Mouse (Mus musculus): ENCODE data around the gene Tmem39b.
"Not testable (repeated sequence)": the region's sequence is repeated elsewhere in the genome, so short reads cannot be mapped to it uniquely, and the experiment has no call there.

Gene Tmem39b

DNA sequence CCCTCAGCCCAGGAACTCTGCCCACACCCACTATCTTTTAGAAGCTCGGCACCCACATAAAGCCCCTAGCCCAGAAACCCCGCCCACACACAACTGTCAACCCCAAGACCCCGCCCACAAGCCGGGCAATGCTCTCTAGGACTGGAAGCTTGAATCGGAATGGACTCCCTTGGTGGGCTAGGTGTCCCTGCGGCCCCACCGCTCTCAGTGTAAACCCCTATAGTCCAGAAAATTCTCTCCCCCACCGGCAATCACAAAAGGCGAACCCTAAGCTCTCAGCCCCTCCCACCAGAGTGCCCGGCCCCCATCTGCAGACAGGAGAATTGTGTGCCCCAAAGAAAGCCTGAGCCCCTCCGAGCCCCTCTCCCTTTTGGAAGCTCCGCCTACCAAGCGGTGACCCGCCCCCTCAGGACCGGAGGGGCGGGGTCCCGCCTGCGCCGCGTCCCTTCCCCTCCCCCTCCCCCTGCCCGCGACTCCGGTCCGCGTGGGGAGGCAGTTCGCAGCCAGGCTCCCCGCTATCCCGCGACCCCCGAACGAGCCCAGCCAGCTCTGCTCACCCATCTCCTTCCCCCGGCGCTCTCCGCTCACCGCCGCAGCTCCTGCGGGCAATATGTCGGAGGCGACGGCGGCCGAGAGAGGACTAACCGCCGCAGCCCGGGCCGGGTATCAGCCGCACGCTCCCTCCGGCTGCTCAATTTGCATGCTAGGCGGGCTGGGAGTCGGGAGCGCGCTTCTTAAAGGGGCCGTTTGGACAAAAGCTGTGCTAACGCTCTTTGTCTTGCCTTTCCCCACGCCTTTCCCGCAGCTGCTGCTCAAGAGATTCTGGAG lies at the start of gene Tmem39b:
Gene Tmem39b (minus strand): TSS at position 681 of the 828 bp plus-strand sequence.
- DNase-seq (ENCODE audit: low spot score), result peak; percentile 79

DNA sequence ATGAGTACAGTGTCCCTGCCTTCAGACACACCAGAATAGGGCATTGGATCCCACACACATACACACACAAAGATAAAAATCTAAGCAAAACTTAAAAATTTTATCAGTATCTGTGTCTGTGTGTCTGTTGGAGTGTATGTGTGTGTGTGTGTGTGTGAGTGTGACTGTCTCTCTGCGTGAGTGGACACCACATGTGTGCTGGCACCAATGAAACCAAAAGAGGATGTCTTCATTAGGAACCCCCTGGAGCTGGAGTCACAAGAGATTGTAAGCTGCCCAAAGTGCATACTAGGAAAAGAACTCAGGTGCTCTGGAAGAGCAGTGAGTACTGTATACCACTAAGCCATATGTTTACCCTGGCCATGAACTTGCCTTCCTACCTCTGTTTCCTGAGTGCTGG lies 49.5 kb upstream of the Tmem39b start:
- DNase-seq (ENCODE audit: low spot score), result no peak

DNA sequence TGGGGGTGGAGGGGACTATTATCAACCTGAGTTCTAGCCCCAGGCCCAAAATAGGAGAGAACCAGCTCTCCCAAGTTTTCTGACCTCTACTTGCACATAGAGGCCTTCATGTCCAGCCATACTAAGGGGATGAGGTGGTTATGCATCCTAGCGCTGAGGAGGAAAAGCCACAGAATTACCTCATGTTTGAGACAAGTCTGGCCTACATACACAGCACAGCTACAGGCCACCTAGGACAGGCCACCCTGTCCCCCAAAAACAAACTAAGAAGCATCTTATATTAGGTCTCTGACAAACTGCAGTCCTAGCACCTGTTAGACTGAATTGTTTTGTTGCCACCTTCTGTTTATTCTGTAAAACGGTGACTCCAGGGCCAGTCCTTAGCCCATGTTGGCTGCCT lies 46.9 kb upstream of the Tmem39b start:
- no peak for DNase-seq (ENCODE audit: low spot score)

DNA sequence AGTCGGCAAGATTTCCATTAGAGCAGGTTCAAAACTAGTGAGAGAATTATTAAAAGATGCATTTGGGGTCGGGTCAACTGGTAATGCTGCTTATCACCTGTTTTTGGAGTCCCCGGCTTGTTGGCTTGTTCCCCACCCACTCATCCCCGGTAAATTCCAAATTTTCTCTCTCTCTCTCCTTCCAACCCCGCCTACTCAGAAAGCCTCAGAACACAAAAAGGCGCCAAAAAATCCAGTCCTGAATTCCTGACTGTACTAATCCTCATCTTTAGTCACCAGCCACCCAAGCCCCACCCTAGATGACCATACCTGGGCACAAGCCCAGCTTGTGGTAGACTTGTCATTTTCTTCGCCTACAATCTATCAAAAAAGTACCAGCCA lies 46.4 kb upstream of the Tmem39b start:
- DNase-seq (ENCODE audit: low spot score), result no peak

DNA sequence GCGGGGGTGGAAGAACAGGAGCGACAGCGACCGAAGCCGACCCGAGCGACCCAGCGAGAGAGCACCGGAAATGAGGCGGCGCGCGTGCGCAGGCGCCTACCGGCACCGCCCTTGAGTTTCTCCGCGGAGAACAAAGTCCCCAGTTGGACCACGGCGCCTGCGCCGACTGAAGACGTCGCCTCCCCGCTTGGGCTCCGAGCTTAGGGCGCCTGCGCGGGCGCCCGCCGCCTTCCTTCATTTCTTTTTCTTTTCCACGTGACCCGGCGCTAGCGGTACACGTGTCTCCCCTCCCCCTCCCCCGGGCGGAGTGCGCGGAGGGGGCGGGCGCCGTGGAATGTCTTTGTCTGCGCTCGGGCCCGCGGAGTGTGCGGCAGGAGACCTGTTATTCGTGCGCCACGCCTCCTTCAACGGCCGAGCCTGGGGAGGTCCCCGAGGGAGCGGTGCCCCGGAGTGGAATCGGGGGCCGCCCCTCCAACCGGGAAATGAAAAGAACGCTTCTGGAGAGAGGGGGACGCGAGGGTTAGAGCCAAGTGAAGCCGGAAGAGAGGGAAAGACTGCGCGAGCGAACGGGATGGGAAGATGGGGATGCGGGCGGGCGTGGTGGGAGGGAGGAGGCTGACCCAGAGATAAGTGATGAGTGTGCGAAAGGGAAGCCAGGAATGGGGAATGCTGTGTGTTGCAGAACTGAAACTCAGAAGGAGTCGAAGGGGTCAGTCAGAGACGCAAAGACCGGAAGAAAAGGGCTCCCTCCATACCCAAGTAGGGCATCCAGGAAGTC lies 45.8 kb upstream of the Tmem39b start, which contains the start of gene Khdrbs1:
Gene Khdrbs1 (minus strand): TSS at position 72 of the 778 bp plus-strand sequence.
- peak; percentile 94 for DNase-seq (ENCODE audit: low spot score)

DNA sequence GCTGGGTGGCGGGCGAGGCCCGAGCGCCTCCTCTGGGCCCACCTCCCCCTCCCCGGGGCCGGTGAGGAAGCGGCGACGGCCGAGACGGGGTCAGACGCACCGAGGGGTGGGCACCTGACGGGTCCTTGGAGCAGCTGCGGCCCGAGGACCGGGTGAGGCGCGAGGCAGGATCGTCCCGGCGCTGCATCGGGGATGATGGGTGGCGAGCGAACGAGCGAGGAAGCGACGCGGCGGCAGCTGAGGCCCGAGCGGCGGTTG lies 45.3 kb upstream of the Tmem39b start:
- no peak for DNase-seq (ENCODE audit: low spot score)

DNA sequence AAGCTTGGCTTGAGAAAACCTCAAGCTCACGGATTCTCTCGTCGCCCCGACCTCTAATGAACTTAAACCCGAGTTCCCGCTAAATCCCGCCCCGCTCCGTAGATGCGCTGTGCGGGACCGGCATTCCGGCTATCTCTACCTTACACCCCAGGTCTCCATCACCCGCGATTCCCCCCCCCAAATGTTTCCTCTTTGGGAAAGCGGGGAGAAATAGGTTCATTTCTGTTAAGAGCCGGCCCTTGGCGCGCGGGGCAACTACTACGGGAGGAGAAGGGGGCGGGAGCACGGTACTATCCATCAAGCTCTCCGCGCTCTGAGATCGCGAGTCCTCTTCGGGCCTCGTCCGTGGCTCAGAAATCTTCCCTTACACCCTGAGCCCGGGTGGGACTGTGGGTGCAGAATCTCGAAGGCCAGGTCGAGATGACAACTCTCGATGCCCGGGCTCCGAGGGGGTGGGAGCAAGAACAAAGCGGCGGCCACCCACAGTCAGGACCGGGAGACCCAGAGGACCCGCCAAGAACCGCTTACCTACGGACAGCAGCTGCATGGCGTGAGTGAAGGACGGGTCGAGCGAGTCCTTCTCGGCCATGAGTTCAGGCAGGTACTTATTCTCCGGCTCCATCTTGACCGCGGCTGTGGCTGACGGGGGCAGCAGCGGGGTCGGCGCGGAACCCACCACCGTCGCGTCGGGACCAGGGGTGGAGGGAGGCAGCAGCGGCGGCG lies 44.8 kb upstream of the Tmem39b start:
- DNase-seq (ENCODE audit: low spot score), result peak; percentile 21

DNA sequence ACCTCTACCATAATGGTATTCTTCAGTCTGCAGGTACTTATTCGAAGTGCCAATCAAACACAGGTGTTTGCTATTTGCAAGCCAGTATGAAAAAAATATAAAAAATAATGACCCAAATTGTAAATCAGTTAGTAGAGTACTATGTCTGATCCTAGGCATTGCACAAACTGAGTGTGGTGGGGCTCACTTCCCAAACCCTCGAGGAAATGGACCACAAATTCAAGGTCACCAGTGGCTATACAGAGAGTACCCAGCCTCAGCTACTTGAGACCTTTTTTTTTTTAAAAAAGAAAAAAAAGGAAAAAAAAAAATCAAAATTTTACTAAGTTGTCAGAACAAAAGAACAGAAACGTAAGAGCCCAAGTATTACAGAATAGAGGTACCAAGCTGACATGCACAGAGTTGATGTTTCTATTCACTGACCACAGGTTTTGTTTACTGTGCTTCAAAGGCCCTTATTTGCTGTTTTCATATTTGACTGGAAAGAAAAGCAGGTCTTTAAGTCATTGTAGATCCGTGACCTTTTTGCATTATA lies 42.5 kb upstream of the Tmem39b start:
- DNase-seq (ENCODE audit: low spot score), result no peak

DNA sequence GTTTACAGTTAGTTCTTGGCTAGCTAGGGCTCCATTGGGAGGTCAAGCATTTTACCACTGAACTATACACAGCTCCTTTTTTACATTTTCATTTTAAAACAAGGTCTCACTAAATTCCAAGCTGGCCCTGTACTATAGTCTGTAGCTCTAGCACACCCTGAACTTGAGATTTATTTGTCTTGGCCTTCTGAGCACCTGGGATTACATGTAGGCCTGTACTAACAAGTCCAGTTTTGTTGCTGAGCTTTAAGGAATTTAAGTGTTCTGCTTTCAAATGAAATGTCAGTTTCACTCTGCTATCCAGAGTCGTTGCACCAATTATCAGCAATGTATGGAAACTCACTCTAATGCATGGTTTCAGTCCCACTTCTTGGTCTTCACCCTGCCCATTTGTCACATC lies 39.5 kb upstream of the Tmem39b start:
- DNase-seq (ENCODE audit: low spot score), result no peak

DNA sequence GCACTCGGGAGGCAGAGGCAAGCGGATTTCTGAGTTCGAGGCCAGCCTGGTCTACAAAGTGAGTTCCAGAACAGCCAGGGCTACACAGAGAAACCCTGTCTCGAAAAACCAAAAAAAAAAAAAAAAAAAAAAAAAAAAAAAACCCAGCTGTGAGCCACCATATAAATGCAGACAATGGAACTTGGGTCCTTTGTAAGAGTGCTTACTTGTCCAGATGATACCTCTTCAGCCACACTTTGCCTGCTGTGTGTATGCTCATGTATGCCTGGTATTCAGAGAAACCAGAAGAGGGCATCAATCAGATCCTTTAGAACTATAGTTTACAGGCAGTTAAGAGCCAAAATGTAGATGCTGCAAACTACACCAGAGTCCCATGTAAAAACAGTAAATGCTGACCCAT lies 38.8 kb upstream of the Tmem39b start:
- DNase-seq (ENCODE audit: low spot score), result not testable (repeated sequence)

DNA sequence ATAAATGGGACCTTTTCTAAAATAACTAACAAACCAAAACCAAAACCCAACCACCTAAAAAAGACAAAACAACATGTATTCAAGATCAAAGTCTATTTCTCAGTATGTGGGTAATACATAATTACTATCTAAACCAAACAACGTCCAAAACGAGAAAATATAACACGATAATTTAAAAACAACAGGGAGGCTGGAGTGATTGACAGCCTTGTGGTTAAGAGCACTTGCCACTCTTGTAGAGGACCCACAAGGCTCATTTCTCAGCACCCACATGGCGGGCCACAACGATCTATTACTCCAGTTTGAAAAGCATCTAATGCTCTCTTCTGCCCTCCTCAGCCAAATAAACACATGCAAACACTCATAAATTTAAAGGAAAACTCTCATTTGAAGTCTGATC lies 34.8 kb upstream of the Tmem39b start:
- no peak for DNase-seq (ENCODE audit: low spot score)

DNA sequence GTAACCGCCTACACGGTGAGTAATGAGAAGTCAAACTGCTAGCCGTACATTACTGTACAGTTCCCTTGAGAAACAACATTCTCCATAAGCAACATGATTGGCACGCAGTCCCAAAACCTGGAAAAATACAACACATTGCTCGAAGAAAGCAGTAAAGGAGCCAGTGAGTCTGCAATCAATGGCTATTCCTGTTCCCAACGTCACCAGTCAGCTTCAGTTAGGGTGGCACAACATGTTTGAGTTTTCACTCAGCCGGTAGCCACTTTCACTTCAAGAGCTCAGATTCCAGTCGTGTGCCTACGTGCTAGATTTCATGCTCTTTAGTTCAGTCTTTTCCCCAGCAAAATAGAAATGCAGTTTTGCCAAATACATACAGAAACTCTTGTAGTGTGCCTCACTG lies 19.7 kb upstream of the Tmem39b start:
- no peak for DNase-seq (ENCODE audit: low spot score)

DNA sequence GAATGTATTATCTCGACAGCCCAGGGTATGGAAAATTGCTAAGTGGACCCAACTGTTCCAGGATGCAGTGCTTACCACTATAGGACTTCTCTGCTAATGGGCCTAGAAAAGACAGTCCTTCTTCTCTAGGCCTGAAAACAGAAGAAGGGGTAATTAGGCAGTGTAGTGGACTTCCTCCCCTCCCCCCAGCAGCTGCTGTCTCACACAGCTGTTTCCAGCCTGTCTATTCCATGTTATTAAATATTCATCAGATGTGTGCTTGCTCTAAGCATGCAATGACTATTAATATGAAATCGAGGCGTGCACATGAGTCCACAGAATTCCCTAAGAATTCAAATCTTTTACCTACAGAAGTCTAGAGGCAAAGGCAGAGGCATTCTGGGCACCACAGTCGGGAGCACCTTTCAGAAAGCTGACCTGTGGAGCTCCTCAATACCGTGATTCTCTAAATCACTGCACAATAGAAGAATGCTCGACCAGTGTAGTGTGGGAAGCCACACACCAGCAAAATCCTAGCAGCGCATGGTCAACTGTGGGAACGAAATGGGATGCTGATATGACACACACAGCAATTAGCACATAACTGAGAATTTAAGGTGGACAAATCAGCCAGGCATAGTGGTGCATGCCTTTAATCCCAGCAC lies 13.0 kb upstream of the Tmem39b start:
- DNase-seq (ENCODE audit: low spot score), result no peak

DNA sequence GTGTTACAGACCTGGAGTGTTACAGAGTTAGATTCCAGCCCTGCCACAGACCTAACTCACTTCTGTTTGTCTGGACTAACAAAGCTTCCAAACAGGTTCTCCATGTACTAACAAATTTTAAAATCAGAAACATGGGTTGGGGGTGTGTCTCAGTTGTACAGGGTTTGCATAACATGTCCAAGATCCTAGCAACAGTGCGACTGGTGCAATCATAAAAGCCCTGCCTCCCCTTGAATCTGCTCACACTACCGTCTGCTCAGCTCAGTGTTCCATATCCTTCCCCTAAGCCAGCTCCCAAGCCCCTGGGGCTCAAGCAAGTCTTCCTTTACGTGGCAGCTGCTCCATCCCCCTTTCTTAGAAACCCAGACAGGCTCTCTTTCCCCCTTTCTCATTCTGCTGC lies 10.1 kb upstream of the Tmem39b start:
- DNase-seq (ENCODE audit: low spot score), result no peak

DNA sequence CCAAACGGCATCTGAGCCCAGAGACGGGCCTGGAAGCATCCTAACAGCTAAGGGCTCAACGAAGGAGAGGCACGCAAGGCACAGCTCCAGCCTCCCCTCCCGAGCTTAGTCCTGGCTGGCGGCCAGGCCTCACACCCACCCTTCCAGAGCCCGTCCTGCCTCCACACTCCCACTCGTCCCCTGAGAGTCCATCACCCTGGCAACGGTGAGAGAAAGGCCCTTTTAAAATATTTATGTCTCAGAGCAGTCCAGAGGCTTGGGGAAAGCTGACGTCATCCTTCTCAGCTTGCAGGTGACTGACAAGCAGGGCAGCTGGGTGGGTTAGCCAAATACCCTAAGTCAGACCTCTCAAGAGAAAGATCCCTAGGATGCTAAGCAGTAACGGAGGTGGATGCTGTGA lies 5.8 kb upstream of the Tmem39b start:
- DNase-seq (ENCODE audit: low spot score), result peak; percentile 64

DNA sequence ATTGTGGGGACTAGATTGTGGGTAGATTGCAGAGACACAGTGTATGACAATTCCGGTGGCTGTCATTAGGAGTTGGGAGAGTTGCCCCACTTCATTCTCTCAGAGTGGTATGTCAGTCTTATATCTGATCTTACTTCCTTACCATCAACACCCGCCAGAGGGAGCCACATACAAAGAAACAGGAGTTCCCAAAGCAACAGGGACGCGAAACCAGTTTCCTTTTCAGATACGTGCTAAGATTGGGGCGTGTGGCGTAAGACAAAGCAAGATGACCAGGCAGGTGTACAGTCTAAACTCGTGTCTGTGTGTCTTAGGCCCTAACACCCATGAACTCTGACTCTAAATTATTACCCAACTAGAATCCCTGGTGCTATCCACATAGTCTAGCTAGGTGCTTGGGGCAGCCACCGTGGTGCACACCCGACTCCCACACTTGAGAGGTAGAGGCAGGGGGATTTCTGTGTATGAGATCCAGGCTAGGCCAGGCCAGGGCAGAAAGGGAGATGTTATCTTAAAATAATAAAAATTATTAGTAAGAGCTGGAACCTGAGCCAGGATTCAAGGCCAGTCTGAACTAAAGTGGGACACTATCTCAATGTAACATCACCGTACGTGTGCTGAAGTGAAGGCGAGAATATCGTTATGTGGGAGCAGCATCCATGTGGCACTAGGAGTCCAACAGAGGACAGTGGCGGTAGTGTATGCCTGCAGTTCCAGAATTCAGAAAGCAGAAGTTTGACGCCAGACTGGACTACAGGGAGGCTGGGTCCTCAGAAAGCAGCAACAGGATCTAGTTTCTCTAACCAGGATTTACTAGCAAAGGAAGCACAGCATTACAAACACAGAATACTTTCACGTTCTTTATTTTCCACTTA lies 5.1 kb upstream of the Tmem39b start:
- peak; percentile 78 for DNase-seq (ENCODE audit: low spot score)

DNA sequence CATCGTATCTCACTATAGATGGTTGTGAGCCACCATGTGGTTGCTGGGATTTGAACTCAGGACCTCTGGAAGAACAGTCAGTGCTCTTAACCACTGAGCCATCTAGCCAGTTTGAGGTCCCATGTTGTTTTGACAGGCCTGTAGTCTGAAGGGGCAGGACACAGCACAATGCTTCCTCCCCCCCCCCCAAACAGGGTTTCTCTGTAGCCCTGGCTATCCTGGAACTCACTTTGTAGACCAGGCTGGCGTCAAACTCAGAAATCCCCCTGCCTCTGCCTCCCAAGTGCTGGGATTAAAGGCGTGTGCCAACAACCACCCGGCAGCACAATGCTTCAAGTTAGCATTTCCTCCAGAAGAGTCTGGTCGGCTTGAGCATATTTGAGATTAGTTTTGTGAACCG lies 4.0 kb upstream of the Tmem39b start:
- DNase-seq (ENCODE audit: low spot score), result not testable (repeated sequence)

DNA sequence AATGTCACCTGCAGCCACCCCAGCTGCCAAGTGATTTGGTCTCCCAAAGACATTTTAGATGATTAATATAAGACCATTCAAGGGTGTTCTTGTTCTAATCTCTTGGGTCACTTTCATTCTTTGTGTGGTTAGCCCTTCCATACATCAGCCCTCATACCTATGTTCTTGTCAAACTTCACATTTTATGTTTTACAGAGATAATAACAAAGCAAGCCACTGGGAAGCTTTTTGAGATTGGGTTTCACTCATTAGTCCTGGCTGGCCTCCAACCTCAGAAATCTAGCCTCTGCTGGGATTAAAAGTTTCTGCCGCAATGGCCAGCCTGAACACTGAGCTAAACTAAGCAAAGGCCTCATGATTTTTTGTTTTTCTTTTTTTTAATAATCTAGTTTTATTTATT lies 3.6 kb upstream of the Tmem39b start:
- no peak for DNase-seq (ENCODE audit: low spot score)

DNA sequence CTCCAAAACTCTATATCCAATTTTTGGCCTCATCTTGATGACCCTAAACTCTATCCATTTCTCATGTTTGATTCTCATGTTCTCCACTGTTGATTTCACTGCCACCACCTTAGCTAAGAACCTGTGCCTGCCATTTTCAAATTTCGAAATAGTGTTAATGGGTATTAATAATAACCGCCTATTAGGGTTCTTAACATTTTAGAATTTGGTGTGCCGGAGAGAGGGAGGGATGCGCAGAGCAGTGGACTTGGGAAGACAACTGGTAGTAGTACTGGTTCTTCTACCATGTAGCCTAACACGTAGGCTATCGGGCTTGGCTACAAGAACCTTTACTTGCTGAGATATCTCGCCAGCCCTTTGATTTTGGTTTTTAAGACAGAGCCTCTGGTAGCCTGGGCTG lies 553 bp upstream of the Tmem39b start:
- no peak for DNase-seq (ENCODE audit: low spot score)

DNA sequence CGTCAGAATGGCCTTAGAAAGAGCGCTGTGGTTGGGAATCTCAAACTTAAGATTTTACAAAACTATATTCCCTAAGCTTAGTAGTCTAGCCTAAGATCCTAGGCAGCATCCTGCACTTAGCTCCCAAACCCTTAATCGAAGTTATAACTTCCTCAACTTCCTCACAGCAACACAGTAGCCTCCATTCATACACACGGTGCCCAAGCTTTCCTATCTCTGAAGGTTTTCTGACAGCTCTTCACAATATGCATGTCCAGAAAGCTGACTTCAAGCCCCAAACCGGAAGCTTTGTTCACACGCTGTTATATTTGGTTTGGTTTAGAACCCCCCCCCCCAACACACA lies 852 bp downstream of the Tmem39b start:
- no peak for DNase-seq (ENCODE audit: low spot score)

DNA sequence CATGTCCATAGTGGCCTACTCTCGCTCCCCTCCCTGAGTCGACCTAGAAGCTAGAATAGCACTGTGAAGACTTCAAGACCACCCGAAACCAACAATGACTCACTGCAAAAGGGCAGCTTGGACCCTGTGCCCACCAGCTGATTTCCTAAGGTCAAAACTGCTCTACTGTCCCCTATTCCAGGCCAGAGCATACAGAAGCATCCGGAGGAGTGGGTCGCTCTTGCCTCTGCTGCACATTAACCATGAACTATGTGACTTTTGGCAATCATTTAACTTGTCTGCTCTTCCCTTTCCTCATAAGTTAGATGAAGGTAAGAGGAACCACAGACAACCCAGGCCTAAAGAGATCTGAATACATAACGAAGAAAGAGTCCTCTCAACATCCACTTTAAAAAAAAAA lies 12.1 kb downstream of the Tmem39b start:
- DNase-seq (ENCODE audit: low spot score), result no peak

Measured in ovary, postnatal 14 days (tissue).